ENCODE assay signal across 10 mouse cellular contexts in genomic region chr13:36518144-36518571, GRCm38 (mm10).
A peak's percentile ranks its signal among the peaks of the same experiment; 100 is the strongest.
DNase-seq lines count a peak whose midpoint lies in the region; ATAC-seq lines count a peak whose summit lies in the region.
"Had no signal": no experiment of that assay in that cellular context is flagged by ENCODE, and none has a peak within 500 bp of the region (broad histone marks: within the 10 kb centered on the region; RNA-seq: fewer than 3 reads in every experiment).

No protein-coding gene starts in this region.

- peaks cover 6% of the 10 kb centered on the region for H3K4me1 ChIP-seq in hindbrain, embryonic 14.5 days (replicated peaks; ENCODE audit: control insufficient read depth, insufficient read depth, low read length)
- peaks cover 7% of the 10 kb centered on the region; the same call in 1 of the 2 replicates for H3K4me1 ChIP-seq in midbrain, embryonic 16.5 days (ENCODE audit: control insufficient read depth, insufficient read depth, low read length)
- peaks cover 14% of the 10 kb centered on the region for H3K4me1 ChIP-seq in limb, embryonic 10.5 days

- 33% methylated on average over 9 of the region's 9 CpGs for WGBS in hindbrain, embryonic 14.5 days
- whole genome bisulfite sequencing in midbrain, embryonic 16.5 days = 17% methylated on average over 9 of the region's 9 CpGs
- WGBS in limb, embryonic 10.5 days = 23% methylated on average over 9 of the region's 9 CpGs

- no peak overlapping the region for H3K9ac ChIP-seq in hindbrain, embryonic 14.5 days
- H3K9ac ChIP-seq in midbrain, embryonic 16.5 days (ENCODE audit: low read depth, low read length) = no peak overlapping the region
- H3K9ac ChIP-seq: embryonic facial prominence, embryonic 13.5 days had no signal

- no peak overlapping the region for H3K4me3 ChIP-seq in hindbrain, embryonic 14.5 days (replicated peaks; ENCODE audit: low read length)
- H3K4me3 ChIP-seq in midbrain, embryonic 16.5 days (ENCODE audit: low read depth, low read length) = no peak overlapping the region
- H3K4me3 ChIP-seq in limb, embryonic 10.5 days = no peak overlapping the region
- H3K4me3 ChIP-seq: embryonic facial prominence, embryonic 13.5 days had no signal

- no peaks in the 10 kb centered on the region for H3K9me3 ChIP-seq in hindbrain, embryonic 14.5 days (ENCODE audit: control insufficient read depth, low read length)
- no peaks in the 10 kb centered on the region for H3K9me3 ChIP-seq in midbrain, embryonic 16.5 days (replicated peaks; ENCODE audit: control insufficient read depth, low read length, poor library complexity, severe bottlenecking)
- no peaks in the 10 kb centered on the region for H3K9me3 ChIP-seq in limb, embryonic 10.5 days (replicated peaks)
- H3K9me3 ChIP-seq: embryonic facial prominence, embryonic 13.5 days had no signal

- DNase-seq in kidney, postnatal 14 days = peak; percentile 14
- no peak for DNase-seq in kidney, postnatal 25 days
- peak; percentile 36 for DNase-seq in embryo, embryonic 10.5 days (ENCODE audit: low spot score)
- peak; percentile 63 for DNase-seq in hindbrain, embryonic 14.5 days (ENCODE audit: low spot score)
- no peak for DNase-seq in limb, embryonic 10.5 days (ENCODE audit: low spot score)
- no peak for DNase-seq in urinary bladder, postnatal 25 days (ENCODE audit: low spot score)
- DNase-seq: thymus, postnatal 4 days had no signal

- H3K27me3 ChIP-seq in hindbrain, embryonic 14.5 days (ENCODE audit: control insufficient read depth, insufficient read depth, low read length) = no peaks in the 10 kb centered on the region
- no peaks in the 10 kb centered on the region for H3K27me3 ChIP-seq in midbrain, embryonic 16.5 days (ENCODE audit: control insufficient read depth, insufficient read depth, low read depth, low read length)
- no peaks in the 10 kb centered on the region for H3K27me3 ChIP-seq in limb, embryonic 10.5 days (ENCODE audit: low read depth, poor library complexity, severe bottlenecking)
- H3K27me3 ChIP-seq: embryonic facial prominence, embryonic 13.5 days had no signal

- H3K4me2 ChIP-seq in hindbrain, embryonic 14.5 days (replicated peaks) = 0 out of 2 replicates have a peak overlapping the region, but pooled peaks have one; percentile 21
- peak overlapping the region; percentile 1; the same call in 1 of the 2 replicates for H3K4me2 ChIP-seq in midbrain, embryonic 16.5 days (ENCODE audit: low read length)
- H3K4me2 ChIP-seq: embryonic facial prominence, embryonic 13.5 days had no signal

- peak overlapping the region; percentile 20; the same call in 1 of the 2 replicates for H3K27ac ChIP-seq in hindbrain, embryonic 14.5 days
- peak overlapping the region; percentile 31; the same call in 1 of the 2 replicates for H3K27ac ChIP-seq in midbrain, embryonic 16.5 days (ENCODE audit: low read length)
- H3K27ac ChIP-seq in limb, embryonic 10.5 days = no peak overlapping the region
- H3K27ac ChIP-seq: embryonic facial prominence, embryonic 13.5 days had no signal

- ATAC-seq in hindbrain, embryonic 14.5 days (ENCODE audit: low FRiP score) = peak; percentile 81
- ATAC-seq in midbrain, embryonic 16.5 days = peak; percentile 88
- ATAC-seq in erythroid progenitor cell, adult 5-6 weeks (replicated peaks; ENCODE audit: low FRiP score, poor library complexity, severe bottlenecking) = no peak

- H3K36me3 ChIP-seq in hindbrain, embryonic 14.5 days (replicated peaks; ENCODE audit: control insufficient read depth, insufficient read depth) = no peaks in the 10 kb centered on the region
- H3K36me3 ChIP-seq in midbrain, embryonic 16.5 days (ENCODE audit: control insufficient read depth, insufficient read depth, low read length) = no peaks in the 10 kb centered on the region
- no peaks in the 10 kb centered on the region for H3K36me3 ChIP-seq in limb, embryonic 10.5 days
- H3K36me3 ChIP-seq: embryonic facial prominence, embryonic 13.5 days had no signal

Comparison
In these comparisons a context has a peak if more than half of its experiments do, and no peak if none do; other contexts are left out.
1. DNase-seq: peak in kidney, postnatal 14 days (single experiment), embryo, embryonic 10.5 days (single experiment) and hindbrain, embryonic 14.5 days (single experiment); none in kidney, postnatal 25 days (0 of 2), limb, embryonic 10.5 days (single experiment) and urinary bladder, postnatal 25 days (single experiment).